Mouse (Mus musculus) Patski (cell line): ENCODE measurements around the gene Cdh23. TPM values are rescaled to one million over a fixed set of nuclear protein-coding genes. Genes with fewer than 3 reads are reported as not detected.
"Not testable (repeated sequence)": the region's sequence is repeated elsewhere in the genome, so short reads cannot be mapped to it uniquely, and the experiment has no call there.

Experiments
- ATAC-seq: fragments of 100-300 bp; one replicate; pipeline ENCODE4 v1.8.0; 2021
- CTCF ChIA-PET: fragments of 350-600 bp; sonication (Branson Sonifier 250); formaldehyde crosslinking; loops from one replicate; lab custom pipeline; 2022; ENCODE audit warnings: inconsistent platforms; lab: Charles Lee
- POLR2A ChIA-PET: fragments of 350-600 bp; sonication (Branson Sonifier 250); formaldehyde crosslinking; loops from one replicate; lab custom pipeline; 2022; ENCODE audit warnings: antibody characterized with exemption, inconsistent platforms; lab: Charles Lee
- DNase-seq: peaks from one replicate; pipeline ENCODE4 v3.0.0-alpha.2; 2011; ENCODE audit warnings: low read depth, low spot score
- H3K27me3 ChIP-seq: fragments of 371-371 bp; one replicate; pipeline ENCODE4 v1.5.1; 2021
- CTCF ChIP-seq: fragments of 100-300 bp; IDR thresholded peaks from one replicate; pipeline ENCODE4 v1.5.1; 2021
- in situ Hi-C: fragments of 300-500 bp; cut with MboI; formaldehyde crosslinking; loops from 3 replicates; pipeline ENCODE4 v1.11.1; 2018; ENCODE audit warnings: low pct_unique_long_range_greater_than_20kb, mixed read lengths
- polyA plus RNA-seq: library from polyadenylated mRNA; unstranded; gene quantifications from one replicate; pipeline ENCODE4 v1.2.3, GENCODE M21; 2021

The Cdh23 gene
- polyA plus RNA-seq = 0.19 TPM

GRCm38 (mm10) chr10:60696390-60696789 lies at the start of gene Cdh23:
Gene Cdh23 (minus strand): TSS chr10:60696490.
- peaks cover 21% of the 10 kb centered on the region for H3K27me3 ChIP-seq
- ChIA-PET POLR2A (no interaction called here), CTCF (interaction anchor here (1.5 kb wide), 1 partner anchor 162 kb away, joined by 3 read pairs; no protein-coding TSS in a partner anchor)
- in situ Hi-C loops = loop anchor here (5.0 kb wide), 2 partner anchors 284 to 384 kb away; no protein-coding TSS in a partner anchor
- TF ChIP-seq CTCF = no peak
- ATAC-seq (no peak), DNase-seq (no peak)

- in situ Hi-C loops = no loop called here
- ChIA-PET CTCF (no interaction called here), POLR2A (no interaction called here)
- H3K27me3 ChIP-seq = no peaks in the 10 kb centered on the region
- no peak for ATAC-seq
- no peak for DNase-seq
- TF ChIP-seq CTCF = no peak
These were observed 48.4 kb upstream of the Cdh23 start for GRCm38 (mm10) chr10:60744543-60745290.

GRCm38 (mm10) chr10:60743681-60744080 lies 47.4 kb upstream of the Cdh23 start:
- in situ Hi-C loops = no loop called here
- TF ChIP-seq CTCF = no peak
- no peaks in the 10 kb centered on the region for H3K27me3 ChIP-seq
- ATAC-seq = no peak
- CTCF ChIA-PET = no interaction called here
- POLR2A ChIA-PET = no interaction called here
- DNase-seq = no peak

- no peaks in the 10 kb centered on the region for H3K27me3 ChIP-seq
- ChIA-PET CTCF (no interaction called here), POLR2A (no interaction called here)
- ATAC-seq (no peak), DNase-seq (no peak)
- in situ Hi-C loops = no loop called here
- TF ChIP-seq CTCF = no peak
These were observed 46.7 kb upstream of the Cdh23 start for GRCm38 (mm10) chr10:60742942-60743341.

- POLR2A ChIA-PET, ATAC-seq, H3K27me3 ChIP-seq, CTCF ChIA-PET, DNase-seq, in situ Hi-C loops: not testable (repeated sequence)
These were observed 46.0 kb upstream of the Cdh23 start for GRCm38 (mm10) chr10:60742296-60742695.

- ChIA-PET POLR2A (no interaction called here), CTCF (no interaction called here)
- ATAC-seq (no peak), DNase-seq (no peak)
- no peaks in the 10 kb centered on the region for H3K27me3 ChIP-seq
- no peak for TF ChIP-seq CTCF
- in situ Hi-C loops = no loop called here
These were observed 45.1 kb upstream of the Cdh23 start for GRCm38 (mm10) chr10:60741435-60741834.

- ChIA-PET POLR2A (no interaction called here), CTCF (no interaction called here)
- in situ Hi-C loops = no loop called here
- ATAC-seq (no peak), DNase-seq (no peak)
- no peak for TF ChIP-seq CTCF
- H3K27me3 ChIP-seq = no peaks in the 10 kb centered on the region
These were observed 43.5 kb upstream of the Cdh23 start for GRCm38 (mm10) chr10:60739619-60740363.

GRCm38 (mm10) chr10:60737886-60738640 lies 41.8 kb upstream of the Cdh23 start:
- POLR2A ChIA-PET = interaction anchor here (0.6 to 0.7 kb wide), 3 partner anchors 33 to 900 kb away, joined by 4 to 7 read pairs (median 5); no protein-coding TSS in a partner anchor
- DNase-seq (no peak), ATAC-seq (no peak)
- in situ Hi-C loops = no loop called here
- TF ChIP-seq CTCF = no peak
- CTCF ChIA-PET = no interaction called here
- H3K27me3 ChIP-seq = no peaks in the 10 kb centered on the region

- ATAC-seq (no peak), DNase-seq (no peak)
- POLR2A ChIA-PET = interaction anchor here (0.6 kb wide), 2 partner anchors 81 to 171 kb away, joined by 3 to 5 read pairs; no protein-coding TSS in a partner anchor
- in situ Hi-C loops = no loop called here
- H3K27me3 ChIP-seq = no peaks in the 10 kb centered on the region
- no peak for TF ChIP-seq CTCF
- CTCF ChIA-PET = no interaction called here
These were observed 41.0 kb upstream of the Cdh23 start for GRCm38 (mm10) chr10:60737169-60737728.

- no peaks in the 10 kb centered on the region for H3K27me3 ChIP-seq
- no peak for DNase-seq
- in situ Hi-C loops = no loop called here
- CTCF ChIA-PET = interaction anchor here (1.4 kb wide), 1 partner anchor 24 kb away, joined by 4 read pairs; no protein-coding TSS in a partner anchor
- no peak for ATAC-seq
- POLR2A ChIA-PET = no interaction called here
- TF ChIP-seq CTCF = no peak
These were observed 39.4 kb upstream of the Cdh23 start for GRCm38 (mm10) chr10:60735737-60736136.
